Mouse (Mus musculus) G1E (cell line): ENCODE measurements around the gene Filip1.

Experiments used
- CTCF ChIP-seq: IDR thresholded peaks from 2 replicates; pipeline ENCODE4 v1.5.1; 2012; ENCODE audit warnings: low read depth, low read length, inconsistent platforms, mixed read lengths
- GATA1 ChIP-seq: IDR thresholded peaks from 2 replicates; pipeline ENCODE4 v1.6.1; 2012; ENCODE audit warnings: borderline replicate concordance, low read length, inconsistent platforms, mixed read lengths

GRCm38 (mm10) chr9:79766991-79767545 lies 245.6 kb downstream of the Filip1 start:
- TF ChIP-seq CTCF (no peak), GATA1 (no peak)
